Mouse (Mus musculus): Measurements from ENCODE around the gene Galnt11. TPM values are rescaled to one million over a fixed set of nuclear protein-coding genes. Genes with fewer than 3 reads are reported as not detected.

Gene Galnt11
- total and polyA plus RNA-seq, 3 experiments: 12.6 to 13.6 TPM; not detected in 1

GRCm38 (mm10) chr5:25247036-25247435, 25.3 kb downstream of the Galnt11 start:
- no peaks in the 10 kb centered on the region for H3K9me3 ChIP-seq (replicated peaks; ENCODE audit: insufficient read depth, low read length)

GRCm38 (mm10) chr5:25252423-25252822, 30.7 kb downstream of the Galnt11 start:
- H3K4me3 ChIP-seq (ENCODE audit: control insufficient read depth in 1 of 2, insufficient read depth in 1 of 2, low read depth in 2 of 2, low read length in 2 of 2): no peak overlapping the region
- TF ChIP-seq ZKSCAN1 (IDR thresholded peaks at IDR 0.05; ENCODE audit: low read depth, low read length) (no peak), GABPA (IDR thresholded peaks at IDR 0.05; ENCODE audit: low read depth, low read length) (no peak), USF2 (IDR thresholded peaks at IDR 0.05; ENCODE audit: borderline replicate concordance in 1 of 2, insufficient read depth in 1 of 2, low read depth in 1 of 2, low read length in 2 of 2) (no peak), JUND (IDR thresholded peaks at IDR 0.05; ENCODE audit: low read depth, low read length) (no peak), BHLHE40 (IDR thresholded peaks at IDR 0.05; ENCODE audit: borderline replicate concordance, low read depth, low read length) (no peak), GATA1 (IDR thresholded peaks at IDR 0.05; ENCODE audit: low read depth, low read length) (no peak), SIN3A (IDR thresholded peaks at IDR 0.05; ENCODE audit: low read length) (no peak), TCF12 (IDR thresholded peaks at IDR 0.05; ENCODE audit: low read depth, low read length) (no peak), RAD21 (IDR thresholded peaks at IDR 0.05; ENCODE audit: low read depth, low read length) (no peak), CTCF (IDR thresholded peaks at IDR 0.05 in 2 of 3, conservative IDR thresholded peaks at IDR 0.05 in 1 of 3; ENCODE audit: control insufficient read depth in 1 of 3, insufficient read depth in 1 of 3, low read depth in 2 of 3, low read length in 3 of 3, poor library complexity in 1 of 3, severe bottlenecking in 1 of 3) (no peak), HCFC1 (IDR thresholded peaks at IDR 0.05; ENCODE audit: low read depth, low read length) (no peak), NELFE (IDR thresholded peaks at IDR 0.05; ENCODE audit: low read depth, low read length) (no peak), NRF1 (IDR thresholded peaks at IDR 0.05; ENCODE audit: insufficient read depth, low read depth, low read length, poor library complexity, severe bottlenecking) (no peak), POLR2A (IDR thresholded peaks at IDR 0.05; ENCODE audit: control insufficient read depth in 1 of 2, insufficient read depth in 1 of 2, low read depth in 1 of 2, low read length in 2 of 2, poor library complexity in 1 of 2) (no peak), CHD2 (IDR thresholded peaks at IDR 0.05; ENCODE audit: low read length) (no peak), SMC3 (IDR thresholded peaks at IDR 0.05; ENCODE audit: low read depth, low read length) (no peak), EP300 (IDR thresholded peaks at IDR 0.05; ENCODE audit: low read depth in 1 of 2, low read length in 2 of 2) (no peak)
- H3K79me2 ChIP-seq (ENCODE audit: control insufficient read depth, insufficient read depth, low read length, poor library complexity): no peaks in the 10 kb centered on the region
- H3K36me3 ChIP-seq (ENCODE audit: control insufficient read depth in 1 of 2, insufficient read depth in 2 of 2, low read length in 2 of 2): peaks cover 0 to 2% of the 10 kb centered on the region in 2 experiments; a peak in 2 of 4 replicates
- H3K4me1 ChIP-seq (ENCODE audit: control insufficient read depth in 1 of 2, insufficient read depth in 2 of 2, low read length in 2 of 2): no peaks in the 10 kb centered on the region
- H3K27me3 ChIP-seq (ENCODE audit: control insufficient read depth in 1 of 2, insufficient read depth in 2 of 2, low read length in 2 of 2): no peaks in the 10 kb centered on the region
- H3K9ac ChIP-seq (ENCODE audit: control insufficient read depth, low read depth, low read length, poor library complexity, severe bottlenecking): no peak overlapping the region
- H3K9me3 ChIP-seq (replicated peaks; ENCODE audit: insufficient read depth, low read length): no peaks in the 10 kb centered on the region
- DNase-seq (ENCODE audit: low read depth, low spot score): no peak
- no peak overlapping the region for H3K27ac ChIP-seq (ENCODE audit: control insufficient read depth, low read depth, low read length)

More at GRCm38 (mm10) chr5:25247036-25247435, 25.3 kb downstream of the Galnt11 start:
- Histone ChIP-seq H3K4me1 (ENCODE audit: control insufficient read depth in 1 of 2, insufficient read depth in 2 of 2, low read length in 2 of 2) (no peaks in the 10 kb centered on the region), H3K4me3 (ENCODE audit: control insufficient read depth in 1 of 2, insufficient read depth in 1 of 2, low read depth in 2 of 2, low read length in 2 of 2) (no peak overlapping the region), H3K9ac (ENCODE audit: control insufficient read depth, low read depth, low read length, poor library complexity, severe bottlenecking) (no peak overlapping the region), H3K27ac (ENCODE audit: control insufficient read depth, low read depth, low read length) (no peak overlapping the region), H3K79me2 (ENCODE audit: control insufficient read depth, insufficient read depth, low read length, poor library complexity) (no peaks in the 10 kb centered on the region), H3K27me3 (ENCODE audit: control insufficient read depth in 1 of 2, insufficient read depth in 2 of 2, low read length in 2 of 2) (no peaks in the 10 kb centered on the region), H3K36me3 (ENCODE audit: control insufficient read depth in 1 of 2, insufficient read depth in 2 of 2, low read length in 2 of 2) (no peaks in the 10 kb centered on the region; a peak in 1 of 4 replicates)
- DNase-seq (ENCODE audit: low read depth, low spot score): no peak
- TF ChIP-seq TAL1 (IDR thresholded peaks at IDR 0.05; ENCODE audit: low read length) (no peak), EP300 (IDR thresholded peaks at IDR 0.05; ENCODE audit: low read depth in 1 of 2, low read length in 2 of 2) (no peak), JUND (IDR thresholded peaks at IDR 0.05; ENCODE audit: low read depth, low read length) (no peak), KAT2A (conservative IDR thresholded peaks at IDR 0.05; ENCODE audit: low read depth, low read length) (no peak), MYB (IDR thresholded peaks at IDR 0.05; ENCODE audit: low read depth, low read length) (no peak), CHD2 (IDR thresholded peaks at IDR 0.05; ENCODE audit: low read length) (no peak), RCOR1 (IDR thresholded peaks at IDR 0.05; ENCODE audit: low read depth, low read length) (no peak), TCF12 (IDR thresholded peaks at IDR 0.05; ENCODE audit: low read depth, low read length) (no peak), SMC3 (IDR thresholded peaks at IDR 0.05; ENCODE audit: low read depth, low read length) (no peak), USF2 (IDR thresholded peaks at IDR 0.05; ENCODE audit: borderline replicate concordance in 1 of 2, insufficient read depth in 1 of 2, low read depth in 1 of 2, low read length in 2 of 2) (no peak), ELF1 (IDR thresholded peaks at IDR 0.05; ENCODE audit: low read depth, low read length) (no peak), UBTF (IDR thresholded peaks at IDR 0.05; ENCODE audit: borderline replicate concordance, insufficient read depth, low read depth, low read length) (no peak), ZMIZ1 (IDR thresholded peaks at IDR 0.05; ENCODE audit: low read depth, low read length) (no peak), MXI1 (IDR thresholded peaks at IDR 0.05; ENCODE audit: low read depth, low read length) (no peak)

All from MEL (cell line).